Mouse (Mus musculus) right cerebral cortex, postnatal 14 days (tissue): Measurements from ENCODE around the gene Lhpp.
A peak's percentile ranks its signal among the peaks of the same experiment; 100 is the strongest.

Source experiments
- DNase-seq: peaks from one replicate; pipeline ENCODE4 v3.0.0; 2022

Gene Lhpp

DNA sequence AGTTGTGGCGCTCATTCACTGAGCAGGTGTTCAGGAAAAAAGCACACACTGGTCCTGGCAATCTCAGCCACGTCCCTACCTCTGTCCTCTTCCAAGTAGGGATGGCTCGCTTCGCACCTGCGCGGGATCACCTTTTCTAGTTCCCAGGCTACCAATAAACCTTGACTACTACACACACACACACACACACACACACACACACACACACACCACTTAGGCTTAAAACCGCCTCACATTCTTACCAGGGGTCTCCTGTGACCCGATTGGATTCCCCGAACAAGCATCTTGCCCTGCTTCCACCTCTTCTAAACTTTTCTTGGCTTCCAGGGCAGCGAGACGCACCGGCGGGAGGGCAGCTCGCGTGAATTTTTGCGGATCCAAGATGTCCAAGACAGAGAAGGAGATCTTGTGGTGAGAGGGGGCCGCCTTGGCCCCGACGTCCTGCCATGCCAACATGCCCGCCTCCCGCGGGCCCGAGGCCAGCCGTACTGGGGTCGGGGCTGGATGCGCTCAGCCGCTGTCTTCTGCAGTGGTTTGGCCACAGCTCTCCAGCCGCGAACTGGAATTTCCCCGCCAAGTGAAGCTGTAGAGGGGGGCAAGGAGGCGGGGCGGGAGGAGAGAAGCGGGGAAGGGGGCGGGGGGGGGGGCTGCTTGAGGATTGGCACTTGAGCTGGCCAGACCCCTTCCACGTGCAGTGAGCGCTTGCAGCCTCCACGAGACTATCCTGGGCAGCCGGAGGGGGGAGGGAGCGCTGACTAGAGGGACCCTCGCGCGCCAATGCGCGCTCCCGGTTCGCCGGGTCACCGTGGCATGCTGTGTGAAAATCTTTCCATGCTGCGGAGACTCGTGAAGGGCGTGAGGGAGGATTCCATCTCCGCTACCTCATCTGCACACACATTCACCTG lies 11.1 kb upstream of the Lhpp start, which contains the start of gene Nkx1-2:
TSS of gene Nkx1-2 (minus strand) at position 567 of the 905 bp plus-strand sequence.
- no peak for DNase-seq

DNA sequence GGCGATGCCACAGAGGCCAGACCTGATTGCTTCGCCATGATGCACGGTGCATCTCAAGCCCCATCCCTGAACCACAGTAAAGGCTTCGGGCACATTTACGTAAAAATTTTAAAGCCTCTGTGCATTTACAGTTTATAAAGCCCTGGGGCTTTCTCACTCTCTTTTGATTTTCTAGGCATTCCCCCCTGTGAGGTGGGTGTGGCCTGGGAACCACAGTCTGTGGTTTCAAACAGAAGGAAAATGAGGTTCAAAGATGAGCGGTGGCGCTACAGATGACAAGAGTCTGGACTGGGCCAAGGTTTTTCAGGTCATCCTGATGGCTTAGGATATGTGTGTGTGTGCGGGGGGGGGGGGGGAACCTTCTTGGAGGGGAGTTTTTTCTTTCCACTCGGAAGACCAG lies 10.4 kb upstream of the Lhpp start:
- DNase-seq, result no peak

- no peak for DNase-seq
Observed at GRCm38 (mm10) chr7:132600926-132601325, 9.5 kb upstream of the Lhpp start.

- no peak for DNase-seq
Observed at GRCm38 (mm10) chr7:132604720-132605119, 5.7 kb upstream of the Lhpp start.

- DNase-seq, result no peak
Observed at GRCm38 (mm10) chr7:132605689-132606088, 4.7 kb upstream of the Lhpp start.

GRCm38 (mm10) chr7:132608316-132609020 lies 2.0 kb upstream of the Lhpp start:
- no peak for DNase-seq

DNA sequence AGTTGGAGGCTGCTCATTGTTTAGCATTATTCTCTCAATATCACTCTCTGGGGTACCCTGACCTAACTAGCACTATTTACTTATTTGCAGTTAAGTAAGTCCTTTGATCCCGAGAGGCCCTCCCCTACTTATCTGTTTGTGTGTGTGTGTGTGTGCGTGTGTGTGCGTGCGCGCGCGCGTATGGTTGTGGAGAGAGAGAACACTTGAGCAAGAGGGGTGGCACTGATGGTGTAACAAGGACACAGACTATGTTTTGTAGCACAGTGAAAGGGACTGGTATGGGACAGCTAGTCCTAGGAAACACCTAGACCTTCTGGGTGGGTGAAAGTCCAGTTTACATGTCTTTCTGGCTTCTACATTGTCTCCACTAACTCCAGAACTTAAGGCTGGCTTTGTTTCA lies 1.1 kb downstream of the Lhpp start:
- DNase-seq, result no peak

- DNase-seq, result no peak
Observed at GRCm38 (mm10) chr7:132615346-132615745, 4.9 kb downstream of the Lhpp start.

- no peak for DNase-seq
Observed at GRCm38 (mm10) chr7:132616391-132616790, 6.0 kb downstream of the Lhpp start.

DNA sequence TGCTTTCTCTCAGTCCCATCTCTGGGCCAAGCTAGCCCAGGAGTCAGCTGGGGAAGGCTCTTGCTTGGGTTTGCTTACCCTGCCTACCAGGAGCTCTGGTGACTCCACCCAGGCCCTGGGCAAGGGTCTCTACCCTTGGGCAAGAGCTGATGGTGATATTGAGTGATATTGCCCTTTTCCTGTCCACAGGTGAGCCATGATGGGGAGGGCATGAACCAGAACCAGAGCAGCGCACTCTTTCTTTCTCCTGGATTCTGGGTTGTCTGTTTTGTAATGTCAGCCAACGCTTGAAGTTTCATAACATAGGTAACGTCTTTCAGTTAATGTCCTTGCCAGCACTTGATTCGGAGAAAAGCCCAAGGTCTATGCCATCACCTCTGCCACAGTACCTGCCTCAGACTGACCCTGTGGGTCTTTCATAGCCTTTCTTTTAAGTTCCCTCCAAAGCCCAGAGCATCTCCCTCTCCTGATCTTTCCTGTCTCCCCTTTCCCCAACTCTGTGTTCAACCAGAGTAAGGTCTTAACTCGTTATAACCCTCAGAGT lies 6.7 kb downstream of the Lhpp start:
- DNase-seq, result no peak

GRCm38 (mm10) chr7:132619549-132619948 lies 9.1 kb downstream of the Lhpp start:
- DNase-seq, result no peak

- DNase-seq, result no peak
Observed at GRCm38 (mm10) chr7:132619975-132620918, 9.8 kb downstream of the Lhpp start.

- DNase-seq, result no peak
Observed at GRCm38 (mm10) chr7:132624161-132624560, 13.7 kb downstream of the Lhpp start.

GRCm38 (mm10) chr7:132626174-132626573 lies 15.7 kb downstream of the Lhpp start:
- no peak for DNase-seq

DNA sequence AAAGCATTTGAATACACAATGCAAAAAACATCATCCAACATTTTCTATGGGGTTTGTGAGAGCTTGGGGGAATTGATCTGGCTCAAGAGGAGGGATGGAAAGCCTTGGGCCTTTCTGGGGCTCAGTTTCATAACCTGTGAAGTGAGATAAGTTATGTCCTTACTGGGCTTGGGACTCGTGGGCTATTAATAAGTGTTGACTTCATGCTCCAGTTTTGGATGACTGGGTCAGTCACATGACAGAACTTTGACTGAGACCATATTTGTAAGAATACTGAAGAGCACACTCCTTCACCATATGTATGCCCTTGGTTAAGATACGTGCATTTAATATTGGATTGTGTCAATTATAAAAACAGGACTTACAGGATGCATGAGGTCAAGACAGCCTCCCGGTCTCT lies 17.0 kb downstream of the Lhpp start:
- no peak for DNase-seq

GRCm38 (mm10) chr7:132631313-132631712 lies 20.9 kb downstream of the Lhpp start:
- DNase-seq, result peak; percentile 51

GRCm38 (mm10) chr7:132637292-132637691 lies 26.9 kb downstream of the Lhpp start:
- DNase-seq, result no peak

DNA sequence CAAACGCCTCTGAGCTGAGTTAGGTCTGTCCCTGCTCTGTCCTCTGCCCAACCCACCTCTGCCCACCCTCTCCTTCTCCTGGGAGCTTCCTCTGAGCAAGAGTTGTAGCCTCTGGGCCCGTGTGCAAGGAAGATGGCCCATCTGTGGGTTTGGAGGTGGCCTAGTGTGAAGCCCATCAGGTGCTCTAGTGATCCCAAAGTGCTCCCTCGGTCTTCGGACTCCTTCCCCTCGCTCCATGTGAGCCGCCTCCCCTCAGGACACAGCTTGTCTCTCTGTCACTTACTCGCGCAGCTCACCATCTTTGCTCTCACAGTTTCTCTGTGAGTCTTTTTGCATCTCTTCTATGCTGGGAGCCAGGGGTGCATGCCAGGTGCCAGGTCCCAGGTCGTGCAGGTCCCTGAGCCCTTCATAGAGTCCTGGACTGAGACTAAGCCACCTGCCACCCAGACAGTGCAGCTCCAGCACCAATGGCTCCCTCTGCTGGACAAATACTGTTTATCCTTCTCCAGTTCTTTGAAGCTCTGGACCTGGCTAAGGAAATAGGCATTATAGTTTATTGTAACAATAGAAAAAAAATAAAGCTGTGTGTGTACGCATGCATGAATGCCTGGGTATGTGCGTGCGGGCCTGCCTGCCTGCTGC lies 28.1 kb downstream of the Lhpp start:
- no peak for DNase-seq

DNA sequence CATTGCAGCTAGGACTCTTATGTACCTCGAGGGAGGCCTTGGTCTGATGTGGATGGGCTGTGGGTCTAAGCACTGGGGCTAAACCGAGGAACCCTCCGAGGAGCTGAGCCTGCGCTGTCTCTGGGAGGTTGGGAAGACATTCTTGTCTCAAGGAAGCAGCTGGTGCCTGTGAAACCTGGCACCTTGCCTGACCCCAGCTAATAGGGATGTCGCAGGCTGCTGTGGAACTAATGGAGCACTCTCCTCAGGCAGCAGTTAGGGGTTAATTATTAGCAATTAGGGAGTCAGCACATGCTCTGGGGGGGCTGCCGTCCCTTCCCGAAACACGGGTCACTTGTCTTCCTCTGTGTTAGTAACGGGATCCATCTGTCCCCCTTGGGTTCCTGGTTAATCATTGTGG lies 30.5 kb downstream of the Lhpp start:
- DNase-seq, result peak; percentile 43

DNA sequence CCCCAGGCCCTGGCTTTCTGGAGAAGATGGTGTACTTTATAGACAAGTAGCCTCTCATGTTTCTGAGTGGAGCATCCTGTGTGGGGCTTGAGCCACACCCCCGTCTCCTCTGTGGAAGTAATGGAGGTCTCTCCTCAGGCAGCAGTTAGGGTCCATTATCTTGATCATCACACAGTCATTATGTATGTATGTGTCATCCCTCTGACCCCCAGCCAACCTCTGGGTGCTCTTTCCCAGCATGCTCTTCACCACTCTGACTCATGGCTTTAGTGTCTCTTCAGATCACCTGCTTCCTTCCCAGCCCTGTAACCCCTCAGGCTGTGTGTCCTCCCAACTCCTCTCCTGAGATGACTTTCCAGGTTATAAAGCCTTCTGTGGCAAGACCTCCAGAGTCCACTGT lies 31.2 kb downstream of the Lhpp start:
- DNase-seq, result no peak

DNA sequence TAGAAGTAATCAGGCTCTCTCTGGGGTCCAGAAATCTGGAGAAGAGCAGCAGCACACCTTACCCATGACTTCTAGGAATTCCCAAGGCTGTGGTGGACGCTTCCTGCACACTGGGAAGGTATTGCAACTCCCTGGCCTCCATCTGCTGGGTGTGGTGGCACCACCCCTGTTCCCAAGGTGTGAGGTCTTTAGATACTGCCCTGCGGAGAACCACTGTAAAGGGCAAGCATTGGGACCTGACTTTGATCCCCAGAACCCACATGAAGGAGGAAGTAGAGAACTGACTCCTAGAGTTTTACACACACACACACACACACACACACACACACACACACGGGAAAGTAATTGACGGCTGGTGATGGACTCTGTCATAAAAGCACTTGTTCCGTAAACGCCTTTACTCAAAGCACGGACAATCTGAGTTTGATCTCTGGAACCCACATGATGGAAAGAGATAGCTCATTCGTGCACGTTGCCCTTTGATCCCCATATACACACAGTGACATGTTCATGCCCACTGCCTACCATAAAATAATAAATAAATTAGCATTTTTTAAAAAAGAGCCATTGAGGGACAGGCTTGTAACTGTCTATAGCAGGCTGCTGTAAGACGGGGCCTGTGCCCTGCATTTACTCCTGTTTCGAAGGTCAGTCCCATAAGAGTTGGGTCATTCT lies 34.3 kb downstream of the Lhpp start:
- DNase-seq, result no peak

- no peak for DNase-seq
Observed at GRCm38 (mm10) chr7:132646514-132646913, 36.1 kb downstream of the Lhpp start.
